Mouse (Mus musculus) cerebellum, adult 2 months (tissue): ENCODE results near the gene Gm5617. TPM values are rescaled to one million over a fixed set of nuclear protein-coding genes. Genes with fewer than 3 reads are reported as not detected.
"Not testable (repeated sequence)": the region's sequence is repeated elsewhere in the genome, so short reads cannot be mapped to it uniquely, and the experiment has no call there.

Experiments
- DNase-seq, 2 experiments: peaks; one replicate each; pipeline ENCODE4 v3.0.0; 2021
- H3K27ac ChIP-seq: fragments of 200-500 bp; 2 replicates; pipeline ENCODE4 v1.5.1; 2012; ENCODE audit warnings: low read length, control low read depth, inconsistent platforms; ENCODE audit not compliant: insufficient read depth
- H3K27me3 ChIP-seq: fragments of 200-500 bp; 2 replicates; pipeline ENCODE4 v1.6.1; 2012; ENCODE audit warnings: inconsistent platforms, mild to moderate bottlenecking, low read length, moderate library complexity; ENCODE audit not compliant: control insufficient read depth, insufficient read depth
- H3K4me1 ChIP-seq: fragments of 200-500 bp; 2 replicates; pipeline ENCODE4 v1.6.1; 2011; ENCODE audit warnings: low read length; ENCODE audit not compliant: control insufficient read depth, insufficient read depth
- H3K4me3 ChIP-seq: fragments of 200-500 bp; replicated peaks from 2 replicates; pipeline ENCODE3; 2011; ENCODE audit warnings: mild to moderate bottlenecking, low read depth, low read length, control low read depth; ENCODE audit not compliant: insufficient read depth
- CTCF ChIP-seq: fragments of 200-500 bp; IDR thresholded peaks from 2 replicates; pipeline ENCODE4 v1.5.1; 2011; ENCODE audit warnings: low read depth, mild to moderate bottlenecking, control low read depth, low read length, moderate library complexity, borderline replicate concordance; ENCODE audit not compliant: insufficient read depth
- POLR2A ChIP-seq: fragments of 200-500 bp; IDR thresholded peaks from 2 replicates; pipeline ENCODE4 v1.6.1; 2011; ENCODE audit warnings: low read length, control low read depth, borderline replicate concordance; ENCODE audit not compliant: insufficient read depth
- WGBS: fragments of 180-500 bp; shearing (Covaris S2); methylation state at CpG from one replicate; pipeline ENCODE4 v1.1.7; 2018; 5-methylcytosine and 5-hydroxymethylcytosine counted together
- polyA plus RNA-seq: library from polyadenylated mRNA; depleted of rRNA; stranded (reverse); fragments of >200 nt; gene quantifications from 2 replicates; pipeline ENCODE4 v1.2.3, GENCODE M21; 2012

The Gm5617 gene
- polyA plus RNA-seq, 1 experiment, result 16.1 TPM

DNA sequence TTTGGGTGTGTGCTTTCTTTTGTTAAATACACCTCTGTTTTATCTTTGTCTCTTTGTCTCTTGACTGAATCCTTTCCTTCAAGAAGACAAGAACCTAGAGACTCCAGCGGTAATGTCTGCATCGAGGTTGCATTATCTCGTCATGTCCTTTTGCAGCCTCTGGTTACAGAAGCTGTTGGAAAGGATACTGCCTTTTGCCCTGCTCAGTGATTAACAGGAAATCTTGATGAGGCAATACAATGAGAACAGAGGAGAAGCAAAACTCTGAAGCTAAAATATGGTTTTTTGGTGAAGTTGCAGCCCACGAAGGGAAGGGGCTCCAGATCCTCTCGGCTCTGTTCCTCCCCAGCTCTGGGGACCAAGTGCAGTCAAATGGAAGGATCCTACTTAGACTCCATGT lies 14.9 kb downstream of the Gm5617 start:
- H3K27ac ChIP-seq, result no peak overlapping the region
- TF ChIP-seq CTCF, result no peak
- no peak for TF ChIP-seq POLR2A

DNA sequence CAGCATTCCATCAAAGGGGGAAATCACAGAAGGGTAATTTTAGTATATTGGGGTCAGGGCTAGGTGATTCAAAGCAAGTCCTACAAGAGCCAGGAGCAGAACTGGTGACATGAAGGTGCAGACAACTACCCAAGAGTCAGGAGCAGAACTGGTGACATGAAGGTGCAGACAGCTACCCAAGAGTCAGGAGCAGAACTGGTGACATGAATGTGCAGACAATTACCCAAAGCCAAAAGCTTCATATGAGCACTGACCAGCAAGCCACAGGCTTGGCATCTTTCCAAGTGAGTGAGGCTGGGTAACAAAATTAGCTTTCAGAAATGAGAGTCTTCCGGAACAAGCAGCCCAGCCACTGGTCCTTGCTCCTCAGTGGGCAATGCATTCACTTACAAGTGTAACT lies 20.1 kb downstream of the Gm5617 start:
- Histone ChIP-seq H3K4me1 (no peaks in the 10 kb centered on the region), H3K27ac (no peak overlapping the region), H3K27me3 (no peaks in the 10 kb centered on the region), H3K4me3 (no peak overlapping the region)
- TF ChIP-seq POLR2A (no peak), CTCF (no peak)
- DNase-seq, result no peak
- 14% methylated on average over 1 of the region's 1 CpGs for WGBS

More for the DNA sequence above, 14.9 kb downstream of the Gm5617 start:
- H3K4me3 ChIP-seq, result no peak overlapping the region
- H3K27me3 ChIP-seq, result no peaks in the 10 kb centered on the region; the same call in 1 of the 2 replicates
- no peaks in the 10 kb centered on the region for H3K4me1 ChIP-seq
- WGBS, result 88% methylated on average over 5 of the region's 5 CpGs
- DNase-seq, result no peak

DNA sequence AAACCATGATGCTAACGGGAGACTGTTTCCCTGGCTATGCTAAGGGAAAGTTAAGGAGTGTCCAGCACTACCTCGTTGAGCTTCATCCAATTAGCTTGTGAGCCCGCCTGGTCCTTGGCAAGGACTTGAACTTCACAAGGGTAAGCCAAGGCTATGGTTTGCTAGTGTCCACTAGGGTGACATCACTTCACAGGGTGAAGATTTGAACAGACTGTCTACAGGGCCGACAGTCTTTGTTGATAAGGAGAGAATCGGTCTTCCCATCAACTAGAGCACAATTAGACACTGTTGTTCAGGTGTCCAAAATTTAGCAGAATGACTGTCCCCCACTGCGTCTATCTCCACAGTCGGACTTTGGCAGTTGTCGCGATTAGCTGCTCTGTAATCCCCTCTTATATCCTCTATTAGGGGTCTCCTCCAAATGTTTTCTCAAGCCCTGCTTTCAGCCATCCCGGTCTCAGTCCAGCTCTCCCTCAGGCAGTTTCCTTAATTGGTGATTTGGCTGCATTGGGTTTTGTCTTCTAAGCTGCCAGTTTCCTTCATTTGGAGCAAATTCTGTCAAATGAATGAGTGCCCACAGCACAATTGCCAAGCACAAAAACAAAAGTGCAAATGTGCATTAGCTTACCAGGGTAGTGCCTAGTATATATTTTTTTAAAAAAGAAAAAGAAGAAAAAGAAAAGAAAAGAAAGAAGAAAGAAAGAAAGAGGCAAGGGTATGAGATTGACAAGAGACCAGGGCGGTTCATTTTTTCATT lies 21.6 kb downstream of the Gm5617 start:
- no peak for DNase-seq
- no peak overlapping the region for H3K27ac ChIP-seq
- no peaks in the 10 kb centered on the region for H3K27me3 ChIP-seq
- 43% methylated on average over 11 of the region's 11 CpGs for WGBS
- no peak overlapping the region for H3K4me3 ChIP-seq
- no peak for TF ChIP-seq POLR2A
- no peak for TF ChIP-seq CTCF
- no peaks in the 10 kb centered on the region for H3K4me1 ChIP-seq

DNA sequence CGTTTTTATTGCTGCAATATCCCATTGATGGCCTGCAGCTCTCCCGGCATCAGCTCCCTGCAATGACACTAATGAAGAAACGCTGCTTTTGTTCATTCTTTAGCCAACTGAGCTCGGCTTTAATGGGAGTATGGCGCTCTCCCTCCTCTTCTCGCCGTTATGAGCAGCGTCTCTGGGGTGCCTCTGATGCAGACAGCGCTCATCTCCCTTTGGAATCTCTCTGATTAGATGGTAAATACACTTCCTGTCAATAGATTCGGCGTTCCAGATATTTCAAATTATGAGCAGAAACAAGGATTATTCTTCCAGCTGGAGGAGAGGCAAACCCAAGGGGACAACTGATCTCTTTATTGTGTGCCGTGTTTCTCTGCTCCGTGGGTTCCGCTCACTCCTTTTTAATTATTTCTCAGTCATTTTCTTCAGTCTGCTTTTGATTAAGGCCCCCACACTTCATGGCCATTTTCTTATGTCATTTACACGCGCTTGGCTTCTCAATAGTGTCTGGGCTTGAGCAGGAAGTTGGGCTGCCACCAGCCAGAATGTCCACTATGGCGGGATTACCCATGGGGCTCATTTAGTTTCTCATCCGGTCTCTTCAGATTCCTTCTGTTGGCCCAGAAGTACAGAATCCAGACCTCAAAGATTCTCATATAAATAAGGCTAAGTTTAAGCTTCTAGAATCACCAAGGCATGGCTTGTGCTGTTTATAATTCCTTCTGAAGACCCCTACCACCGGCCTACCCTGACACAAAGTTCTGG lies 22.3 kb downstream of the Gm5617 start:
- Histone ChIP-seq H3K27ac (no peak overlapping the region), H3K4me3 (no peak overlapping the region), H3K4me1 (no peaks in the 10 kb centered on the region), H3K27me3 (no peaks in the 10 kb centered on the region)
- 52% methylated on average over 19 of the region's 19 CpGs for WGBS
- no peak for TF ChIP-seq CTCF
- no peak for DNase-seq

DNA sequence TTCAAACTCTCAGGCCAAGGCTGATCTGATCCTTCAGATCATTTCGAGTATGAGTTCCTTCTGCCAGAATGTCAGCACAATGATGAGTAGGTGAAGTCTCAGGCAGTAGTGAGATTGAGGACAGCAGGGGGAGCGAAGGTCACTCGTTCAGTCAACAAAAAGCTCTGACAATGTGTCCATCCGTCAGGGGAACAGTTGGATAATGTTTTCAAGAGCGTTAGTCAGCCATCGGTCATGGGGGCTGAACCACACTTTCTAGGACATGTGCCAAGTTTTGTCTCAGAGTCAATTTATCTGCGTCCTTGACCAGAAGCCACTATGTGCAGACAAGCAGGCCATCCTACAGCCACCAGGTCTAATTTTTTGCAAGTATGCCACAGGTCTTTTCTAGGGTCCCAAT lies 25.2 kb downstream of the Gm5617 start:
- not testable (repeated sequence) for H3K4me3 ChIP-seq, DNase-seq, H3K27ac ChIP-seq, H3K27me3 ChIP-seq, H3K4me1 ChIP-seq
- 26% methylated on average over 5 of the region's 7 CpGs for WGBS

DNA sequence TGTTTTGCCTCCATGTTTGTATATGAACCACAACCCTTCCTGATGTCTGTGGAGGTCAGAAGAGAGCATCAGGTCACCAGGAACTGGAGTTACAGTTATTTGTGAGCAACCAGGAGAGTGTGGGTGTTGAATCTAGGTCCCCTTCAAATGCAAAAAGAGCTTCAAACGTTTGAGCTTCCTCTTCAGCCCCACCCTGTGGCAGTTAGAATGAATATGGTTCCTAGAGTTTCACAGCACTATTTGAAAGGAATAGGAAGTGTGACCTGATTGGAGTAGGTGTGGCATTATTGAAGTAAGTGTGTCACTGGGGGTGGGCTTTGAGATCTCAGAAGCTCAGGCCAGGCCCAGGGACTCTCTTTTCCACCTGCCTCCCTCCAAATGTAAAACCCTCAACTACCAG lies 30.3 kb downstream of the Gm5617 start:
- Histone ChIP-seq H3K27me3 (no peaks in the 10 kb centered on the region), H3K27ac (no peak overlapping the region), H3K4me1 (no peaks in the 10 kb centered on the region), H3K4me3 (no peak overlapping the region)
- no peak for DNase-seq
- WGBS, result 16% methylated on average over 1 of the region's 1 CpGs
- no peak for TF ChIP-seq POLR2A
- no peak for TF ChIP-seq CTCF

DNA sequence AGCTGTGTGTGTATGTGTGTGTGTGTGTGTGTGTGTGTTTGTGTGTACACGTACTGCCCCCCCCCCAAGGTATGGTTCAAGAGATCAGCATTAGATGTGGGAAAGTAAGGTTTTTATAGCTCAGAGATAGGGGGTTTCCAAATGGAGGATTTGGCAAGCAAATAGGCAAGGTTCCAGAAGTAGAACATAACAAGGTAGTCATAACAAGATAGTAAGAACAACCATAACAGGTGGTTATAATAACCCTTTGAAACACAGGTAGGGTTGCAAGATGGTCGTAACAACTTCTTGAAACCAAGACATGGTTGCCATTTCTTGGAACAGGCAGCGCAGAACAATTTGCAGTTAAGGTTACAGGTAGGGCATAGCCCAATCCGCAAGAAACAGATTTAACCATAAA lies 31.3 kb downstream of the Gm5617 start:
- WGBS, result 92% methylated on average over 4 of the region's 4 CpGs
- no peak for DNase-seq

DNA sequence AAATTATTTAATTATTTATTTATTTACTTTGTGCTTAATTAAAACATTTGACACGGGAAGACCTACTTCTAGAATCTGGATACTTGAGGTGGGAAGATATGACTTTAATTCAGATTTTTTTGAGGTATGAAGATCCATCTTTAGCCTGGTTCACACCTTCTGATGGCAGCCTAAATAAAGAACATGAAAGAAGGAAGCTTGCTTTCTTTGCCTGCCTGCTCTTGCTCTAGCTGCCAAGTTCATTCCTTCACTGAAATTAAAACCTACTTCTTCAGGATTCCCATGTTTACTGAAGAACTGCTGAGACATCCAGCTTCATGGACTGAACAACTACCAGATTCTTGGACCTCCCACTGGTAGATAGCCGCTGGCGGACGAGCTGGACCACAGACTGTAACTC lies 36.1 kb downstream of the Gm5617 start:
- Histone ChIP-seq H3K4me3 (no peak overlapping the region), H3K27me3 (no peaks in the 10 kb centered on the region), H3K27ac (no peak overlapping the region), H3K4me1 (no peaks in the 10 kb centered on the region)
- DNase-seq, result no peak
- TF ChIP-seq POLR2A (no peak), CTCF (no peak)
- WGBS, result 79% methylated on average over 4 of the region's 4 CpGs

More for the DNA sequence above, 31.3 kb downstream of the Gm5617 start:
- TF ChIP-seq POLR2A (no peak), CTCF (no peak)
- Histone ChIP-seq H3K4me3 (no peak overlapping the region), H3K27me3 (no peaks in the 10 kb centered on the region), H3K27ac (no peak overlapping the region), H3K4me1 (no peaks in the 10 kb centered on the region)
